Mouse (Mus musculus): ENCODE results near the gene Popdc3. TPM values are rescaled to one million over a fixed set of nuclear protein-coding genes. Genes with fewer than 3 reads are reported as not detected.
"Not testable (repeated sequence)": the region's sequence is repeated elsewhere in the genome, so short reads cannot be mapped to it uniquely, and the experiment has no call there.

Popdc3 gene
- total RNA-seq, 2 experiments from 2014 or later: 0.23 to 0.82 TPM

DNA sequence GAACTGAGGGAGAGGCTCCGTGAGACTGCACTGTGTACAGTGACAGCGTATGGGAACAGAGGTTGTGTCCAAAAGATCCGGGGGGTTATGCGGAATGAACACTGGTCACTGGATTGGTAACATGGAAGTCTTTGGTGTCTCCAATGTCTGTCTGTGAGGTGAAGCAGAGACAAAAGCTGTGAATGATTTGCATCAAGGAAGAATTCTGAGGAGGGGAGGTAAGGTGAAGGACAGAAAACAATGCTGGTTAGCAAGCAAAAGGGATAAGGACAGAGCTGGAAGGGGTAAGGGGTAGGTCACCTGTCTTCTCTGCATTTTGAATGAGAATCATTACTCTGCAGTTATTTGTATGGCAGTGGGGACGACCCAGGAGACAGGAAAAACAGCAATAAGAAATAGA, 16.6 kb downstream of the Popdc3 start:
- DNase-seq: no peak

DNA sequence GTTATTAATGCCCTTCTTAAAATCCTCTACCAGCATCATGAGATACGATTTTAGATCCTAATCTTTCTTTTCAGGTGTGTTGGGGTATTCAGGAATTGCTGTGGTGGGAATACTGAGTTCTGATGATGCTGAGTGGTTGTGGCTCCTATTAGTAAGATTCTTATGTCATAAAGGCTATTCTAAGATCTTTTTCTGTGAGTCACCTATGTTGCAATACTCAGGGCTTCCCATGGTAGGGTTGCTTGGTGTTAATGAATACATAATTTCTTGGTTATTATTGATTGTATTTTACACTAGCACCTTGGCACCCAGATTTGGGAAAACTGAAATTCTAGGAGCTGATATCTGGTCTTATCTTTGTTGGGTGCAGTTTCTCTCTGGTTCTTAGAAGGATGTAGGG, 26.7 kb downstream of the Popdc3 start:
- DNase-seq: no peak

DNA sequence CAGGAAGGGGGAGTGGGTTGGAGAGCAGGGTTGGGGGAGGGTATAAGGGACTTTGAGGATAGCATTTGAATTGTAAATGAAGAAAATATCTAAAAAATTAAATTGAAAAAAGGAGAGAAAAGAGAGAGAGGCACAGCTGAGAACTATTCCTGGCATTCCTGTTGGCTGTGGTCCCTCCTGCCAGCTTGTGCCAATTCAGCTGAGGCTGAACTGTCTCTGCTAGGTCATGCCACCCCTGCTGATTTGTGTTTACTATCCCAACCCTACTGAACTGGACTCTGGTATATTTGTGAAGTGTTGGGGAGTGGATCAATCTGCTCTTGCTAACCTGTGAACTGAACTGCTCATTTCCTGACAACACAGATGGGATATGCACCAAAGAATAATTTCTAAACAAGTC, 32.3 kb downstream of the Popdc3 start:
- DNase-seq: peak in 1 of 2 experiments; percentile 15

DNA sequence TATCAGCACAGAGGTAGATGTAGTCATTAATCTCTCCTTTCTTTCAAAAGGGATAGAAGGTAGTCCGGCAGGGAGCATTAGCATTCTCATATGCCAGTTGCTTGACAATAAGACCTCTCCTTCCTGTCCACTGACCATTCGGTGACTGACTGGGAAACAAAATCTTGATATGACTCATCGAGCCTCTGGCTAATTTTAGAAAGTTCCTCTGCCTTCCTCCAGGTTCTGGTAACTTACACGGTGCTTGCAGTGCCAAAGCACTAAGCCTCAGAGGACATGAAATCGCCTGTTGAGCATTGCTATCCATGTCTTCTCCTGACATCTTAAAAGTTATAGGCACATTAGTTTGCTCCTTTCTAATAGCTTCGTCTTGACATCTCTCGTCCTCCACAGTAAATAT, 38.8 kb downstream of the Popdc3 start:
- no peak for DNase-seq

DNA sequence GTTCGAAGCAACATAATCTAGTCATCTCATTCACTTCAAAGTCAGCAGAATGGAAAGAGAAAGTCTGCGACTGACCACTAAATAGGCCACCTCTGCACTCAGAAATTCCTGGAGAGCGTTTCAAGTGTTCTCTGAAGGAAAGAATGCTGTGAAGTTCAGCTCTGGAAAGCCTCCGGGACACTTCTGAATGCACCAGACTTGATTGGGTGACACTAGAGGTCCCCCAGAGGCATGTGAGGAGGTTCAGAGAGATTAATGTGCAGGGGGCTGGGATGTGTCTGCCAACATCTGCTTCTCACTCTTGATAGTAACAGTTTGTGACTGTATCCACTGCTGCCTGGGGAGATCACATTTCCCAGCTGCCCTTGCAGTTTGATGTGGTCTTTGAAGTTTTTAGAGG, 52.1 kb downstream of the Popdc3 start:
- DNase-seq: no peak

DNA sequence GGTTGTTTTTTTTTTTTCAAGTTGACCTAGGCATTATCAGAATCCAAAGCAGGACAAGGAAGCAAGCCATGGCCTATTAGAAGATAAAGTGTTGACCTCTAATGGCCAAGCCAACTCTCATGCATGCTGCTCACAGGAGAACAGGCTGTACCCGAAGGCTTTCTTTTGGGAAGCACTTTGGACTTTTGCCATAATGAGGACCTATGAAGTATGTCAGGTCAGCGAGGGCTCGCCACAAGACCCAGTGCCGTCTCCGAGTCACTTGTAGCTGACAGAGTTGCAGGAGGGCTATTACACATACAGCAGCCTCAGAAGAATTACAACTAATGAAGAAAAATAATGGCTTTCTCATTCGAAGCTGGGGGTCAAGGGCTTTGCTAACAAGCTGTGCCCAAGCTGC, 55.5 kb downstream of the Popdc3 start:
- peak in 1 of 2 experiments; percentile 5 for DNase-seq

DNA sequence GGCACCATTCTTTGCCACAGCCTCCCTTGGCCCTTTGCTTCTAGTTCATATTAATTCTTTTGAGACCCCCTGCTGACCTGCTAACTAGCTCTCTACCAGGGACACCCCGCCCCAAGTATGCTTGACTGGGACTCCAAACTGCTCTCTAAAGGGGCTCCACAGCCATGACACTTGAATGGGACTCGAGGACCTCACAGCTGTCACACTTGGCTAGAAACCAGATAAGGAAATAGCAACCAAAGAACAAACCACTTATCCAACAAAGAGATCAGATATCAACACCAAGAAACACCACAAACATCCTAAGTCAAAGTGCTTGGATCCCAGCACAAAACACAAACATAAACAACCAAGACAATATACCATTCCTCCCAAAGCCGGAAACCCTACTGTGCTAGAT, 58.4 kb downstream of the Popdc3 start:
- DNase-seq: no peak

DNA sequence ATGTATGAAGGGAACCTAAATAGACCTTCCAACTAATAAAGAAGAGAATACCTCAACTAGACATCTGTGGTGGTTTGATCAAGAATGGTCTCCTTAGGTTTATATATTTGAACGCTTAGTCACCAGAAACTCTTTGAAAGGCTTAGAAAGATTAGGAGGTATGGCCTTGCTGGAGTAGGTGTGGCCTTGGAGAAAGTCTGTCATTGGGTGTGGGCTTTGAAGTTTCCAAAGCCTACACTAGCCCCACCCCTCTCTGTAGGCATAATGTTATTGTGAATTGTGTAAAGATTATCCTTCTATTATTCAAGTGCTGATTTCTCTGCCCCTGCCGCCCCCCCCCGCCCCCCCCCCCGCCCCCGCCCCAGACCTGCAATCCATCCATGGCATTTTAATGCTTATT, 59.6 kb downstream of the Popdc3 start:
- DNase-seq: no peak

DNA sequence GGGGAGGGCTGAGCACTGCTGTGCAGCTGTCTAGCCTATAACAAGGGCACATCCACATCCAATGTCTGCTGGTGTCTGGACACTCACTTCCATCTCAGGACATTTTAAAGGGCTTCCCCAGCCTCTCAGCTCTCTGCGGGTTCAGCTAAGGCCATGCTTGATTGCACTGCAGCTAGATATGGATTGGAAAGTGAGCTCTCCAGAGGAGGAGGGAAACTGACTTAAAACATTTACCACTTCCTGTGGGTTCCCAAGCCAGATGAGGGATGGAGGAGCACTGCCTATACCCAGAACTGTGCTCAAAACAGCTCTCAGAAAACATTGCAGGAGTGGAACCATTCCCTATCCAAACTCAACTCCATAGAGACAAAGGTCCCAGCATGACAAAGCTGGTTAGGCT, 82.6 kb downstream of the Popdc3 start:
- no peak for DNase-seq

DNA sequence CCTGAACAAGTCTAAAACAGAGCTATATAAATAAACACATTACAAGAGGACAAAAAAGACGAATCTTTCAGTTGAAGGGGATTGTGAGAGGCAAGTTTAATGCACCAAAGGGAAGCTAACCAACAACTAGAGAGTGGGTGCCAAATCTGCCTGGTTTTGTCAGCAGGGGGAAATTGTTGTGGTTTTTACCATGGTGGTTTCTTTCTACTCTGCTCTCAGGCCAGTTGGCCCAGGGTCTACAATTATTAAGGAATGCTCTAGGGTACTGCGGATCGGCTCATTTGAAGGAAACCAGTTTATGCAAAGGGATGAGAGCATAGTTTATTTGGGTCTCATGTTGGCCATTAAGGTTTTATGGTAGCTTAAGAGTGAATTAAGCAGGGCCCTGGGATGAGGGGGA, 84.2 kb downstream of the Popdc3 start:
- DNase-seq: no peak

DNA sequence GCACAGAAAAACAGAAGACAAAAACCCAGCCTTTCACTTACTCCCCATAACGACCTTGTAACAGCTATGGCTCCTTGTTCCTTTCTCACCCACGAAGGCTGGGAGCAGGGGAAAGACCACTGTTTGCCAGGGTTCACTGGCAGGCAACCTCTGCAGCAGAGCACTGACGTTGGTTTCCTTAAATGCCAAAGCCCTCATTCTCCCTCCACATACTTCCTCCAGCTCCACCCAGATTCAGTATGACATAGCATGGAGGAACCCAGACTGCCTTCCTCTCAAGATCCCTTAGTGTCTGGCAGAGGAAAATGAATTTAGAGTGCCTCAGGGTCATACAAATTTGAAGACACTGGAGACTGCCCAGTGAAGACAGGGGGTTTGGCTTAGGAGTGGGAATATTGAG, 98.6 kb downstream of the Popdc3 start:
- DNase-seq: no peak

DNA sequence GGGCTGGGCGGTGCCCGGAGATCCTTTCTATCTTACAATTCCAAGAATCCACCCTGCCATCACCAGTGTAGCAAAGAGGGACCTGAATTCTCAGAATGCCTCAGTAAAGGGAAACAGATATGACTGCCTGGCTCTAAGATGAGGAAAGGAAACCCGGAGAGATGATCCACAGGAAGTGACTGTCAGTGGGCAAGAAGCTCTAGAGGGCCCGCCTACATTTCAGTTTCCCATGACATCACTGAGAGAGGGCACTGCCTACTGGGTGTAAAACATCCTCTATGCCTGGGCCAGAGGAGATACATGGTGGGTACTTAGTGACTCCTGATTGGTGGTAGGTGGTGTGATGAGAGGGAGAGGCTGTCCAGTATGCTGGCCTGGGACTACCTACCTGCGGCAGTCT, 99.1 kb downstream of the Popdc3 start:
- DNase-seq: no peak

DNA sequence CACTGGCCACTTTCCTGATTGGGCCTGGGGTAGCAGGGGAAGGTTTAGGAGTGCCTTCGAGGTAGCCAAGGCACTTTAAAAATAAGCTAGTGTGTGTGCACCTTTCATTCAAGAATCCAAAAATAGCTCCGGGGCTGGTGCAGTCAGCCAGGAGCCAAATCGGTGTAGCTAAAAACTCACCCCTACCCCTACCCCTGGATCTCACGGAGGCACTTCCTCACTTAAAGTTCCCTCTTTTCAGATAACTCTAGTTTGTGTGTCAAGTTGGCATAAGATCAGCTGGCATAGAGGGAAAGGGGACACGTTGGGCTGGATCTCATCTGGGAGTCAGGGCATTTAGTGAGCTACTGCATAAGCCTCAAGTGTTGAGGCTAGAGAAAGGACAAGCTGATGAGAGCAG, 107.8 kb downstream of the Popdc3 start:
- no peak for DNase-seq

DNA sequence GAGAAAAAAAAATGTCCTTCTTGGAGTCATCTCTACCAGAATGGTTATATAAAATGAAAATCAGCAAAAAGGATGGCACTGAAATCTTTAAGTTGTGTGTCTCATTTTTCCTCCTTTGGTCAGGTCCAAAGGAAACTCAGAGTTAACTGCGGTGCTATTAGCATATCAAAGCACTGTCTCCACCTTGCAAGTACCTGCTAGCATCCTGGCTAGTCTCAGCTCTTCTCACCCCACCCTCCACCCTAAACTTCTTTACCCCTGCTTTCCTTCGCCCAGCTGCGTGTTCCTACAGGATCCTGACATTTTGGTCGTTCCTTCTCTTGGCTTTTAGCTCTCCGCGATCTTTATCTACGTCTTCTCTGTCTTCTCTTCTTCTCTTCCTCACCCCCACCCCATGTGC, 110.5 kb downstream of the Popdc3 start:
- no peak for DNase-seq

DNA sequence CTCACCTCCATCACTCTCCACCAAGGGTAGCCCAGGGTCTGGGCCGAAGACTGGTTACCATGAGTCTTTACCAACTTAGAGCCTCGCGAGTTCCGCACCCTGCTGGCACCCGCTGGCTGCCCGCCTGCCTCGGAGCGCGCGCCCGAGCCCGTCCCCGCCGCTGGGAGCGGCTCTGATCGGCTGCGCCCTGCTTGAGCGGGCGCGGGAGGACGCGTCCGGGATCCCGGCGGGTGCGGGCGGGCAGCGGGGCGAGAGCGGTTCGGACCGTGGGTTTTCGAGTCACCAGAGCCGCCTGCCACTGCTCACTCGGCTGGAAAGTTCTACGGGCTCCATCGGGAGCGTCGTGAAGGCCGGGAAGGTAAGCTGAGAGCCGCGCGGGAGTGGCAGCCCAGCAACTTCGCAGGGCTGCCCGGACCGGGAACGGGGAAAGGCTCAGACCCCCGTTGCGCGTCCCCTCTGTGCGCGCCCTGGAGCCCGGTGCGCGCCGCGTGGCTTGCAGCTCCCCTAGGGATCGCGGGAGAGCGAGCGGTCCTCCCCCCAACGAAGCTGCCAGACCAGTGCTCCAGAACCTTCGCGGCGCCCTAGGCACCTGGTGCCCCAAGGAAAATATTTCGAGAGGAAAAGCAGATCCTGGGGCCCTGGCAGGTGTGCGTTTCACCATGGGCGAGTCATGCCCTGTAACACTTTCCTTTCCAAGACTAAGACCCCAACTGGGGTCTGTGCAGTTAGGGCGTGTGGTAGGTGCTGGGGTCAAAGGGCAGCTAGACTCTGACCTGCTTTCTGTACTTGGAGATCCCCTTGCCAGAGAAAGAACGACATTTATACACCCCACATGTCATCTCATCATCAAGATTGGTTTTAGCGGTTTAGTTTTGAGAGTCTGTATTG, 111.6 kb downstream of the Popdc3 start:
- peak; percentile 7 to 13 for DNase-seq

DNA sequence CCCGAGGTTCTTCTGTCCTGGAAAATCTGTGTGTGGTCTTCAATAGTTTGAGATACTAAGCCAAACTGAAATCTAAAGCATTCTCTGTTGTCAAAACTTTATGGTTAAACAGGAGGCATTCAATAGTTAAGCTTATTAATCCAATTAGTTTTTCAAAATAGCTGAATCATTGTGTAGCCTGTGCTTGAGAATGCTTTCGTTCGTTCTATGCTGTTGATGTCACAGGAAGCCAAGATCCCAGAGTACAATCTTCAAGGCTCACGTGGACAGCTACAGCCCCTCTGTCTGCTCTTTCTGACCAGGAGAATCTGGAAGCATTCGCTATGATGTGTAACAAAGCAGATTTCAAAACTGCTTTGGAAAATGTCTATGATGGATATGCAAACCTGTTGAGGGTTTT, 112.7 kb downstream of the Popdc3 start:
- no peak for DNase-seq

DNA sequence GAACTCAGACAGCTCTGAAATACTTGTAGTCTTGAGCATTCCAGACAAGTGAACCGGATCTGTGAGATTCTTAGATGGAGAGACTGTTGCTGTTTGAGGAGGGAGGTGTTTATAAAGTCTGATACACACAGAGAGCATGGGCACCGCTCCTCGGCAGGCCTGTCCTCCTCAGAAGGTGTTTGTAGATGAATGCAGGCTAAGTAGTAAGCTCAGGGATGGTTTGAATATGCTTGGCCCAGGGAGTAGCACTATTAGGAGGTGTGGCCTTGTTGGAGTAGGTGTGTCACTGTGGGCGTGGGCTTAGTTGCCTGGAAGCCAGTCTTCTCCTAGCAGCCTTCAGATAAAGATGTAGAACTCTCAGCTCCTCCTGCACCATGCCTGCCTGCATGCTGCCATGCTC, 114.3 kb downstream of the Popdc3 start:
- not testable (repeated sequence) for DNase-seq

DNA sequence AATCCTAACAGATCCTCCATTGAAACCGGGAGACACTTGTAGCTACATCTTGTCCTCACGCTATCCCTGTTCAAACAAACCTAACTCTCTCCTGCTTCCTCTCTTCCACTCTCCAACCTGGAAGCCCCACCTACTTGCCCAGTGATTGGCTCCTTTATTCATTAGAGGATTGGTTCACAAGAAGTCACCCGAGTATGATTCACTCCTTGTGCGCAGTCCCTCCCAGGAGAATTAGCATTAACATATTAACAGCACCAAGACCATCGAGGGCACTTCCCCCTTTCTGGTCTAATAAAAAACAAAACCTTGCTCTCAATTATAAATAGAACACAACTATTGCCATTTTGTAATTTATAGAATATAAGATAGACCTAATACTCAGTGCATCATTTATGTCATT, 117.2 kb downstream of the Popdc3 start:
- no peak for DNase-seq

DNA sequence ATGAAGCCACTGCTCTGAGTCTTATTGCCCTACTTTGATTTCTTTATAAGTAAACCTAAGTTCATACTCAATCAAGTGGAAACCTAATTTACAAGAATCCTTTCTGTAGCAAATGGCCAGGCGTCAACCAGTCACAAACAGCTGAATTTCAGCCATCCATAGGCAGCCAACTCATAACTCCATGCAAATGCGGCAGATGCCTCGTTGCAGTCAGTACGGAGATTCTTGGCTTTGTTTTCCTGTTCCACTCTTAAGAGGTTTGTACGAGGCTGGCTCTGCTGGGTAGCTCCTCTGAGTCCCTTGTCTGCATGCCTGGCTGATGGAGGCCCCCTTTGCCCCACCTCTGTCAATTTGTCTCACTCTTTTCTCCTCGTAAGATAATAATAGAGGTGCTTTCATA, 120.6 kb downstream of the Popdc3 start:
- no peak for DNase-seq

DNA sequence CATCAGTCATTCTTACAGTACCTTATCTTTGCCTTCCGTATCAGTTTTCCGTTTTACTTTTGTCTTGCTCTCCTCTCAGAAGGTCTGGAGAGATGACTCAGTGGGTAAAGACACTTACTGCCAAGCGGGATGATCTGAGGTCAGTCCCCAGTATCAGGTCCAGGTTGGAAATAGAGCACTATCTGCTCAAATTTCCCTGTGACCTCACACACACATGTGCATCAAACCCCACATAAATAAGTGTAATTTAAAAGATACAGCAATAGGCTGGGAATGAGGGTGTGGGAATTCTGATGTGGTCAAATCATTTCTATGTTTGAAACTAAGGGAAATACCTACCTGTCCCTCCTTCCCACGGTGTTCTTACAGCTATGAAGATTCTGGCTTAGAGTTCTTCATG, 121.6 kb downstream of the Popdc3 start:
- DNase-seq: no peak

DNA sequence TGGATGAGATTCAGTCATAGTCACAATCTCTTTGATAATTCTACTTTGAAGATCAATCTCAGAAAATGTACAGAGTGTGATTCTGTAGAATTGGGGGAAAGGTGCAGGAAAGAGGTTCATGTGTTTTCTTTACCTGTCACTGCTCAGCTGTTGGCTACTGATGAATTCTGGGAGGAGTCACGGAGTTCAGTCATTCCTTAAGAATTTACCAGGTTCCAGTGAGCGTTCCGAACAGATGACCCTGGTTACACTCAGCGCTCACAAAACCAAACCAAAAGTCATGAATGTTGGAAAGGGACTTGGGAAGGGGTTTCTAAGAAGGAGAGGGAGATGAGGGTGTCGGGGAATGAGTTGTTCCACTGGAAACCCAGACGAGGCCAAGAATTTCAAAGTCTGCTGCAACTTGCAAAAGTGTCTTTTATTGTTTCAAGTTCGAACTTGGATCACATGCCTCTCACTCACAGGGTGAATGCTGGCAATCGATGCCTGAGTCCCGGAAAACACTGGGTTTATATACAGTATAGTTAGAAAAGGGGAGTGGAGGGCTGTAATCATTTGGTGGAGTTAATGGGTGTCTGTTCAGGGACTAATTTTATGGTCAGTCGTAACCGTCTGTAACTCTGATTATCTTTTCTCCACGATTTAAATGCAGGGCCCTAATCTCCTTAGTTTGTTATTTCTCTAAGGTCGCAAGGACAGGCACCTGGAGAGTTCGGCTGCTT, 125.6 kb downstream of the Popdc3 start:
- no peak for DNase-seq

DNA sequence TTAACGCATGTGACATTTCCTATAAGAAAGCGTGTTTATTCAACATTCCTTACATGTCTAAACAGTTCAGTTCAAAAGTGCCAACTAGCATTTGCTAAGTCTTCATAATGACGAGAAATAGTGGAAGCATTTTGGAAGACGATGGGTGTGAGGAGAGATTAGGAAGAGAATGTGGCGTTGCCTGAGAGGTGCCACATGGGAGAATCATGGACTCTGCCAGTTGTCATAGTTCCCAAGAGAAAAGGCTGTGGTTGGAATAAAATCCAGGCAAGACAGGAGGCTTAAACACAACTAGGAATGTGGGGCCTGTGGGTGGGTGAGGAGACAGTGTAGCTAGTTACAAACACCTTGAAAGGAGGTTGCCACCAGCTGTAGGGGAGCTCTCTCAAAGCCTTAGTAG, 127.3 kb downstream of the Popdc3 start:
- DNase-seq: no peak

DNA sequence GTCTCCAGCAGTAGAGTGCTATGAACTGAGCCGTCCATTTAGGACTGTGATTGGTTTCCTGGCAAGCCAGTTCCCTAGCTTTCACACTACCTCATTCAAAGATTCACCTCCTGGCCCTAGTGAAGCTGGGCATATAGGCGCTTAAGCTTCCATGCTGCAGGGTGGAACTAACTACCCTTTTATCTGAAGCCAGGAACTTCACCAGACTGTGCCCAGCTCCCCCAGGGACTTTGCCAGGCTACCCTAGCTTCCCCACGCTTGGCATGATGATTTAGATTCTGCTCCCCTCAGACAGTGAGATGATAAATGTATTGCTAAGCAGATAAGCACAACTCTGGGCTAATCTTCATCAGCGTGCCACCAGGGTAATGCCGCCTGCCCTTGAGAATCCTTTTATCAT, 133.2 kb downstream of the Popdc3 start:
- DNase-seq: no peak

DNA sequence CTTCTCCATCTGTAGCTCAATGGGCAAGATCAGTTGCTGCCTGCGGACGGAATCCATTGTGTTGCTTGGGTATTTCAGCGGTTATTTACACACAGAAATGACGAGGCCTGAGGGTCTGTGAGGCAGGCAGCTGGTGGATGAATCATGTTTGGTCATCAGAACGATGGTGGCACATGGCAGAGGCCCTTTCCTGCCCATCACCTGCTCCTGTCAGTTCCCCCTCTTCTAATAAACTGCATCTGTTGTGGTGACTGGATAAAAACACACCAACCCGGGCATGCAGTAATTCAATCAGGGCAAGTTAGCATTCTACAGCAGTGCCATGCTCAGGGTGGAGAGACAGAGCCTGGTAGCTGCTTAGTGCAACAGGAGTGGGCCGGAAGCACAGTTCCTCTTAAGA, 133.7 kb downstream of the Popdc3 start:
- DNase-seq: no peak

Measured in adrenal gland, postnatal 36 days (tissue).